Mouse (Mus musculus) left cerebral cortex, adult 2 months (tissue): ENCODE data around the gene Flot1. TPM values are rescaled to one million over a fixed set of nuclear protein-coding genes. Genes with fewer than 3 reads are reported as not detected.
"Not testable (repeated sequence)": the region's sequence is repeated elsewhere in the genome, so short reads cannot be mapped to it uniquely, and the experiment has no call there.

ENCODE experiments used
- DNase-seq, 2 experiments: peaks; one replicate each; pipeline ENCODE4 v3.0.0; 2021 to 2022; ENCODE audit warnings: low spot score in 2 of 2, mixed read lengths in 1 of 2; ENCODE audit errors: extremely low spot score in 1 of 2
- H3K27ac ChIP-seq: fragments of 200-600 bp; 2 replicates; pipeline ENCODE4 v1.8.1; 2022
- H3K4me3 ChIP-seq: fragments of 200-600 bp; 2 replicates; pipeline ENCODE4 v1.8.1; 2022
- CTCF ChIP-seq: fragments of 200-600 bp; IDR thresholded peaks from 2 replicates; pipeline ENCODE4 v1.8.1; 2022; ENCODE audit warnings: antibody characterized with exemption, mild to moderate bottlenecking, moderate library complexity
- intact Hi-C: fragments of 180-260 bp; cut with DNase I; formaldehyde crosslinking; loops from one replicate; pipeline ENCODE4 v1.15.1; 2025
- total RNA-seq, 2 experiments: library from RNA; stranded (reverse); gene quantifications; 2 replicates each; pipeline ENCODE4 v1.2.3; 2021

The Flot1 gene
- total RNA-seq, 2 experiments from 2014 or later, result 137 to 144 TPM

DNA sequence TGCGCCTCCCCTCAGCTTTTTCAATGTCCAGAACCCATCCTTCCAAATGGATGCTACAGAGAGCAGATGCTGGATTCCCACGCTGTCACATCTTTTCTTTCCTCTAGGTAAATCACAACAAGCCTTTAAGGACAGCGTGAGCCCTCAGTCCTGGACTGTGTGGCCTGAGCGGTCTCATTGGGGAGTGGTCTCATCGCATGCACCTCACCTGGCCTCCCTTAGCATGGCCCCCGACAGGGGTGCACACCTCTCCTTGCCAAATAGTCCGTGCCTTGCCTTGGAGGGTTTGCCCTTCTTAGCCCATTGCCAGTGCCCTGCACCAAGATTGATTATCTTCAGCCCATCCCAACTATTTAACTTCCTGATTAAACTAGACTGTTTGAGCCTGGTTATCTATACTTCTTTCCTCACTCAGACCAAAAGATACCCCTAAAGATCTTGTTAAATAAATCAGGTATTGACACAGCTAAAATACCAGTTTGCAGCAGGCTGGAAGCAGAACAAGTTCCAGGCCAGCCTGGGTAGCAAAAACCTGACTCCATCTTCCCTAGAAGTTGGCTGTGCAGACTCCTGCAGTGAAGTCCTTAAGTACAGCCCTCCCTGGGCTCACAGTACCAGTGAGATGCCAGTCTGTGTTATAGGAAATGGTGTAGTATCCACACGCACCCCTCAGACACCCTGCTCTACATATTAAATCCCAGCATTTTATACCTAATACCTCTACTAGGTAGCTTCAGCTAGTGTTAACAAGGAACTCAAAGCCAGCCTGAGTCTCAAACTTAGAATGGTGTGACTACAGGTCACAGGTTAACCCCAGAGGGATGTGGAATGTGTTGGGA is 9.6 kb downstream of the Flot1 start:
- TF ChIP-seq CTCF, result no peak
- intact Hi-C loops, result no loop called here
- no peak overlapping the region for H3K27ac ChIP-seq

DNA sequence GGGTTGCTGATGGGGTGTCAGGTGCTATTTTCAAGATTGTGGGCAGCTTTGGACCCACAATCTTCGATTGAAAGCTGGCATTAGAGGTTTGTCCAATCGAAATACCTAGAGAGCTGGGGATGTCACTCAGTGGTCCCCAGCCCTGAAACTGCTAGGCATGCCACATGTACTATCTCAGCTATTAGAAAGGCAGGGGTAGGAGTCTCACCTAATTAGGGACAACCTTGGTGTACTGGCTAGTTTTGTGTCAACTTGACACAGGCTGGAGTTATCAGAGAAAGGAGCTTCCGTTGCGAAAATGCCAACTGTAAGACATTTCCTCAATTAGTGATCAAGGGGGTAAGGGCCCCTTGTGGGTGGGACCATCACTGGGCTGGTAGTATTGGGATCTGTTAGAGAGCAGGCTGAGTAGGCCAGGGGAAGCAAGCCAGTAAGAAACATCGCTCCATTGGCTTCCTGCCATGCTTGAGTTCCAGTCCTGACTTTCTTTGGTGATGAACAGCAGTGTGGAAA is 10.3 kb downstream of the Flot1 start:
- DNase-seq, result no peak
- no peak for TF ChIP-seq CTCF
- intact Hi-C loops, result no loop called here
- no peak overlapping the region for H3K4me3 ChIP-seq
- H3K27ac ChIP-seq, result no peak overlapping the region

More for the DNA sequence above, 9.6 kb downstream of the Flot1 start:
- H3K4me3 ChIP-seq, result no peak overlapping the region
- DNase-seq, result no peak

DNA sequence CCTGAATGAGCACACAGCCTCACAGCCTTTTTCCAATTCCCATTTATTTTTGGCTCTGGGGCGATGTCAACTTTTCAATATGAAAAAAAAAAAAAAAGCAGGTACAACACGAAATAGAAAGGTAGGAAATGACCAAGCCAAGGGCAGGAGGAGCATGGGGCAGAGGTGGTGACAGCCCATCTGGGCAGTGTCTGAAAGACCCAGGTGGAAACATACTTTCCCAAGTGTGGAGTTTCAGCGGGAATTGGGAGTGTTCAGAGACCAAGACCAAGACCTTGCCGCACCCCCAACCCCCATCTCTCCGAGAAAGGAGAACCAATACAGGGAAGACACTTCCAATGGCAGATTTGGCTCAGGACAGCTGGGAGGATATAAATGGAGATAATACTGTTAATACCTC is 10.9 kb downstream of the Flot1 start:
- TF ChIP-seq CTCF, result no peak
- no peak overlapping the region for H3K4me3 ChIP-seq
- intact Hi-C loops, result no loop called here
- H3K27ac ChIP-seq, result no peak overlapping the region
- DNase-seq, result no peak

DNA sequence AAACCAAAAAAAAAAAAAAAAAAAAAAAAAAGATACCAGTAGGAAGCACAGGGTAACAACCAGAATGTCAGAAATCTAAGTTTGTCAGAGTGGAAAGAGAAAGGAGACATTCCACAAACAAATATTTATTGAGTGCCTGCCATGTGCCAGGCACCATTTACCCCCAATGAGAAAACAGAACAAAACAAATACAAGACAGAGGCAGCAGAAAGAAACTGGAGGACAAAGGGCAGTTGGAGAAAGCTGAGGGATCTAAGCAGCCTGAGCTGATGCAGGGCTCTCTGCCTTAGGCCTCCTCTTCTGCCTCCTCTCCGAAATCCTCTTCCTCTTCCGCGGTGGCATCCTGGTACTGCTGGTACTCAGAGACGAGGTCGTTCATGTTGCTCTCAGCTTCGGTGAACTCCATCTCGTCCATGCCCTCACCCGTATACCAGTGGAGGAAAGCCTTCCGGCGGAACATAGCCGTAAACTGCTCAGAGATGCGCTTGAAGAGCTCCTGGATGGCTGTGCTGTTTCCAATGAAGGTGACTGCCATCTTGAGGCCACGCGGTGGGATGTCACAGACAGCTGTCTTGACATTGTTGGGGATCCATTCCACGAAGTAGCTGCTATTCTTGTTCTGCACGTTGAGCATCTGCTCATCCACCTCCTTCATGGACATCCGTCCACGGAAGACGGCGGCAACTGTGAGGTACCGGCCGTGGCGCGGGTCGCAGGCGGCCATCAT is 11.8 kb downstream of the Flot1 start:
- peak overlapping the region; percentile 2; the same call in 1 of the 2 replicates for H3K27ac ChIP-seq
- peak in 1 of 2 experiments; percentile 45 for DNase-seq
- peak overlapping the region; percentile 16; the same call in 1 of the 2 replicates for H3K4me3 ChIP-seq
- intact Hi-C loops, result loop anchor here (5.0 kb wide), 1 partner anchor 82 kb away; the partner anchor contains the start of genes Mrps18b and Ppp1r10
- TF ChIP-seq CTCF, result peak; percentile 15

DNA sequence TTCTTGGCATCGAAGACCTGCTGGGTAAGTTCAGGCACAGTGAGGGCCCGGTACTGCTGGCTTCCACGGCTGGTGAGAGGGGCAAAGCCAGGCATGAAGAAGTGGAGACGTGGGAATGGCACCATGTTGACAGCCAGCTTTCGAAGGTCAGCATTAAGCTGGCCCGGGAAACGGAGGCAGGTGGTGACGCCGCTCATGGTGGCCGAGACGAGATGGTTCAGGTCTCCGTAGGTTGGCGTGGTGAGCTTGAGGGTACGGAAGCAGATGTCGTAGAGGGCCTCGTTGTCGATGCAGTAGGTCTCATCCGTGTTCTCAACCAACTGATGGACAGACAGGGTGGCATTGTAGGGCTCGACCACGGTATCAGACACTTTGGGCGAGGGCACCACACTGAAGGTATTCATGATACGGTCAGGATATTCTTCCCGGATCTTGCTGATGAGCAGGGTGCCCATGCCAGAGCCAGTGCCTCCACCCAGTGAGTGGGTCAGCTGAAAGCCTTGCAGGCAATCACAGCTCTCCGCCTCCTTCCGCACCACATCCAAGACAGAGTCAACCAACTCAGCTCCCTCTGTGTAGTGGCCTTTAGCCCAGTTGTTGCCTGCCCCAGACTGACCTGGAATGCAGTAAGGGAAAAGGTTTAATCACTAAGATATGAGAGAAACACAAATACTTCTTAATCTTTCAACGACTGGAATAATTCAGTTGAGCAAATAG is 12.6 kb downstream of the Flot1 start:
- H3K27ac ChIP-seq, result peak overlapping the region; percentile 2; the same call in 1 of the 2 replicates
- no peak overlapping the region; the same call in 1 of the 2 replicates for H3K4me3 ChIP-seq
- intact Hi-C loops, result loop anchor here (2.0 to 5.0 kb wide), 2 partner anchors 39 to 82 kb away; partner anchors contain the start of genes Mrps18b and Ppp1r10
- TF ChIP-seq CTCF, result no peak
- DNase-seq, result peak in 1 of 2 experiments; percentile 36

DNA sequence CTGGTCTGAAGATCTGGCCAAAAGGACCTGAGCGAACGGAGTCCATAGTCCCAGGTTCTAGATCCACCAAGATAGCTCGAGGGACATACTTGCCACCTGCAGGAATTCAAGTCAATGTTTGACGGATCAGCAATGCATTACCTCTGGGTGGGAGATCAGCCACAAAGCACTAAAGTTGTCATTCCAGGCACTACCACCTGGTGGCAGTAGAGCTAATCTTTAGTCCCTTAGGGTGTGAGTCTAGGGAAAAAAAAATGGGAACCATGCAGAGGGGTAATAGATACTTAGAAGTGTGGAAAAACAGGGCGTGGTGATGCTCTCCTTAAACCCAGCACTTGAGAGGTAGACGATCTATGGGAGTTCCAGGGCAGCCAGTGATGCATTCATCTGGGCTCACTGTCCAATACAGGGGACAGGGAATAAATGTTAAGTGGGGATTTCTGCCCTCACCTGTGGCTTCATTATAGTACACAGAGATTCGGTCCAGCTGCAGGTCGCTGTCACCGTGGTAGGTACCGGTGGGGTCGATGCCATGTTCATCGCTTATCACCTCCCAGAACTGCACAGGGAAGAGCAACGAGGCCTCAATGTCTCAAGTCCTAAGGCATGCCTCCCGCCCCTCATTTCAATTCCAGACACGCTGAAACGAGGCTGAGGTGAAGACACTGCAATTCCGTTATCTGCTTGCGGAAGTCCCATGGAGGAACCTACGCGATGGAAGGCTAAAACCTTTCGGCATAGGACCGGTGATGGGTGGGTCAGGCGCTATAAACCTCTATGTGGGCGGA is 13.3 kb downstream of the Flot1 start:
- intact Hi-C loops, result loop anchor here (2.0 to 5.0 kb wide), 2 partner anchors 38 to 81 kb away; partner anchors contain the start of genes Mrps18b and Ppp1r10
- Histone ChIP-seq H3K27ac (peak overlapping the region; percentile 89), H3K4me3 (peak overlapping the region; percentile 64)
- DNase-seq, result peak; percentile 86 to 90
- TF ChIP-seq CTCF, result peak; percentile 89

DNA sequence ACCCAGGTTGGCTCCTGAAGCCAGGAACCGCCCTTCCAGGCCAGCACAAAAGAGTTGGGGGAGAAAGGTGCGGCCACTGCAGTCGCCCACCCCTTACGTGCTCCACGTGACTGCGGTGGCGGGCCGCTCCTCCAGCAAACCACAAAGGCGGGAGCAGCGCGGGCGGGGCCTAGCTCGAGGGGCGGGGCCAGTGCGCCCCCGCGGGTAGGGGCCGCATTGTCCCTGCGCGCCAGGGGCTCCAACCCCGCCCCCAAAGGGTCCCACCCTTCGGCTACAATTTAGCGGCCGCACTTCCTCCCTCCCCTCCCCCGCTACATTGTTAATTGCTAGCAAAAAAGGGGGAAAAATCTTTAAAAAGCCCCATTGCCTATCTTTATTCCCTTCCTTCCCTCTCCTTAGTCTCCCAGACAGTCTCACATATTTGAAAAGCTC is 14.0 kb downstream of the Flot1 start:
- DNase-seq, result peak; percentile 84 to 89
- no peak for TF ChIP-seq CTCF
- Histone ChIP-seq H3K4me3 (peak overlapping the region; percentile 64), H3K27ac (peak overlapping the region; percentile 89)
- intact Hi-C loops, result loop anchor here (2.0 to 5.0 kb wide), 2 partner anchors 38 to 80 kb away; partner anchors contain the start of genes Mrps18b and Ppp1r10

DNA sequence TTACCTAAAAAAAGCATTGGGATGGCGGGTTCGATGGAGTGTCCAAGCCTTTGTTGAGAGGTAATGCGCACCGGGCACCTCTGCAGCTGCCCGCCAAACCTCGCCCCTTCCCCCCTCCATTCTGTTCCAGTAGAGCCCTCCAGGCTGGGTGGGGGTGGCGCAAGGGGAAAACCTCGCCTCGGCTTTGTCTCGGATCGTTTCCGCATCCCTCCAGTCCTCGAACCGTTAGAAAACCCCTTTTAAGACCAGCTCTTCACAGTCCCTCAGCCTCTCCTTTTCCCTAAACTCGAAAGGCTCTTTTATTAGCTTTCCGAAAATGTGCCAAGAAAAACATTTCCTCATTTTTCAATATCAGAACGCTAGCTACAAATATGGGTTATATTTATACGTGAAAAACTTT is 14.5 kb downstream of the Flot1 start:
- DNase-seq, result peak in 1 of 2 experiments; percentile 58
- TF ChIP-seq CTCF, result no peak
- intact Hi-C loops, result loop anchor here (2.0 to 5.0 kb wide), 2 partner anchors 37 to 80 kb away; partner anchors contain the start of genes Mrps18b and Ppp1r10
- peak overlapping the region; percentile 64 for H3K4me3 ChIP-seq
- H3K27ac ChIP-seq, result peak overlapping the region; percentile 89

DNA sequence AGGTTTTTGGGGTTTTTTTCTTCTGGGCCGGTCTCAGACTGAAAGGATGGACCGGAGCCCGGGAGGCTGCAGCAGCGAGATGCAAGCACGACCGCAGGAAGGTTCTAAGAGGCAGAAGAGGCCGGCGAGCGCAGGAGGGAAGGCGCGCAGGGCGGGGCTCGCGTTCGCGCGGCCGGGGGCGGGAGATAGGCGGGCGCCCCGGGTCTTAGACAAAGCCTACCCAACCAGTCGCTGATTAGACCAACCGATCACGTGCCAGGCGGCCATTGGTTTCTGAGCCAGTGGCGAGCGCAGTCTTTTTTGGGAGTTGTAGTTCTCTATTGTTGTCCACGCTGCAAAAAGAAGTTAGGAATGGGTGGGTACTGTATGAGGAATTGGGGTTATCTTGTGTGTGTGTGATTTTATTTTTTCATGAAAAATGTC is 15.1 kb downstream of the Flot1 start, which contains the start of gene Tubb5:
Gene Tubb5 (minus strand): TSS at position 185 of the 423 bp plus-strand sequence.
- intact Hi-C loops, result loop anchor here (5.0 kb wide), 1 partner anchor 79 kb away; the partner anchor contains the start of genes Mrps18b and Ppp1r10
- peak; percentile 97 to 98 for DNase-seq

DNA sequence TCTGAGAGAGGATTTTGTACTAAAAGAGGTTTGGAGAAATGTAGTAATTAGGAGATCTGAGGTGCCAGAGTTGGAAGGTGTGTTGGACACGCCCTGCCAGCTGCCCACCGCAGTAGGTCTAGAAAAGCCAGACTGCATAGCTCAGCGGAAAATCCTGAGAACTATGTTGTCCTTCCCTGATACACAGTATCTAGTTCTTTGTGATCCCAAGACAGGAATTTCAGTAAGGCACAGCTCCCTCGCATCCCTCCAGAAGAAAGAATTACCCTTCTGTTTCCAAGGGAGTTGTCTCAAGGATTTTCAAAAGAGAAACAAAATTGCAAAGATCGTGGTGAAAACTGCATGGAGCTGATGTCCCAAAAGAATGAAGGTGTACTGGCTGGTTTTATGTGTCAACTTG is 15.5 kb downstream of the Flot1 start:
- TF ChIP-seq CTCF, result no peak
- intact Hi-C loops, result loop anchor here (5.0 kb wide), 1 partner anchor 79 kb away; the partner anchor contains the start of genes Mrps18b and Ppp1r10

More for the DNA sequence above, 15.1 kb downstream of the Flot1 start, which contains the start of gene Tubb5:
- TF ChIP-seq CTCF, result no peak
- Histone ChIP-seq H3K4me3 (peak within 1 kb of the TSS; percentile 64), H3K27ac (peak within 1 kb of the TSS; percentile 89)

DNA sequence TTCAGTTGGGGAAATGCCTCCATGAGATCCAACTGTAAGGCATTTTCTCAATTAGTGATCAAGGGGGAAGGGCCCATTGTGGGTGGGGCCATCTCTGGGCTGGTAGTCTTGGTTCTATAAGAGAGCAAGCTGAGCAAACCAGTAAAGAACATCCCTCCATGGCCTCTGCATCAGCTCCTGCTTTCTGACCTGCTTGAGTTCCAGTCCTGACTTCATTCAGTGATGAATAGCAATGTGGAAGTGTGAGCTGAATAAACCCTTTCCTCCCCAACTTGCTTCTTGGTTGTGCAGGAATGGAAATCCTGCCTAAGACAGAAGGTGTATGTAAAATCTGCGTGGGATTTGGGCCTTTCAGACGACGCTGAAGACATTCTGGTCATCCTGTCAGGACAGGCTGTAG is 16.0 kb downstream of the Flot1 start:
- not testable (repeated sequence) for H3K27ac ChIP-seq, DNase-seq, H3K4me3 ChIP-seq
- intact Hi-C loops, result loop anchor here (5.0 kb wide), 1 partner anchor 78 kb away; the partner anchor contains the start of genes Mrps18b and Ppp1r10

More for the DNA sequence above, 15.5 kb downstream of the Flot1 start:
- Histone ChIP-seq H3K4me3 (no peak overlapping the region), H3K27ac (peak overlapping the region; percentile 70)
- DNase-seq, result no peak
